Mouse (Mus musculus): Measurements from ENCODE around the gene Entpd2.
A peak's percentile ranks its signal among the peaks of the same experiment; 100 is the strongest.

Entpd2 gene

GRCm38 (mm10) chr2:25395721-25396596 is at the start of gene Entpd2:
Entpd2 (plus strand) TSS chr2:25395874.
- no peak for DNase-seq (ENCODE audit: low read depth, low spot score)

GRCm38 (mm10) chr2:25348162-25348561 is 47.5 kb upstream of the Entpd2 start:
- DNase-seq (ENCODE audit: low read depth, low spot score) = no peak

- no peak for DNase-seq (ENCODE audit: low read depth, low spot score)
Observed at GRCm38 (mm10) chr2:25349499-25349898, 46.2 kb upstream of the Entpd2 start.

GRCm38 (mm10) chr2:25350701-25351100 is 45.0 kb upstream of the Entpd2 start:
- no peak for DNase-seq (ENCODE audit: low read depth, low spot score)

- no peak for DNase-seq (ENCODE audit: low read depth, low spot score)
Observed at GRCm38 (mm10) chr2:25354211-25354610, 41.5 kb upstream of the Entpd2 start.

GRCm38 (mm10) chr2:25355419-25356066 is 40.1 kb upstream of the Entpd2 start:
- no peak for DNase-seq (ENCODE audit: low read depth, low spot score)

- peak; percentile 74 for DNase-seq (ENCODE audit: low read depth, low spot score)
Observed at GRCm38 (mm10) chr2:25356208-25357079, 39.2 kb upstream of the Entpd2 start, which contains the start of gene Dpp7. Dpp7 (minus strand) TSS chr2:25356359.

- DNase-seq (ENCODE audit: low read depth, low spot score) = no peak
Observed at GRCm38 (mm10) chr2:25359848-25360247, 35.8 kb upstream of the Entpd2 start.

- DNase-seq (ENCODE audit: low read depth, low spot score) = no peak
Observed at GRCm38 (mm10) chr2:25363478-25364178, 32.0 kb upstream of the Entpd2 start.

- no peak for DNase-seq (ENCODE audit: low read depth, low spot score)
Observed at GRCm38 (mm10) chr2:25364313-25364712, 31.4 kb upstream of the Entpd2 start.

- DNase-seq (ENCODE audit: low read depth, low spot score) = no peak
Observed at GRCm38 (mm10) chr2:25364761-25365090, 30.9 kb upstream of the Entpd2 start.

GRCm38 (mm10) chr2:25365091-25365761 is 30.4 kb upstream of the Entpd2 start, which contains the start of gene Uap1l1:
Uap1l1 (minus strand) TSS chr2:25365682.
- peak; percentile 13 for DNase-seq (ENCODE audit: low read depth, low spot score)

- DNase-seq (ENCODE audit: low read depth, low spot score) = no peak
Observed at GRCm38 (mm10) chr2:25369996-25370395, 25.7 kb upstream of the Entpd2 start.

GRCm38 (mm10) chr2:25371764-25372643 is 23.7 kb upstream of the Entpd2 start, which contains the start of gene Sapcd2:
Sapcd2 (plus strand) TSS chr2:25372321.
- peak; percentile 77 for DNase-seq (ENCODE audit: low read depth, low spot score)

- no peak for DNase-seq (ENCODE audit: low read depth, low spot score)
Observed at GRCm38 (mm10) chr2:25372644-25373391, 22.9 kb upstream of the Entpd2 start.

GRCm38 (mm10) chr2:25373431-25373830 is 22.2 kb upstream of the Entpd2 start:
- DNase-seq (ENCODE audit: low read depth, low spot score) = no peak

GRCm38 (mm10) chr2:25376589-25376988 is 19.1 kb upstream of the Entpd2 start:
- DNase-seq (ENCODE audit: low read depth, low spot score) = no peak

GRCm38 (mm10) chr2:25384492-25384891 is 11.2 kb upstream of the Entpd2 start:
- no peak for DNase-seq (ENCODE audit: low read depth, low spot score)

- no peak for DNase-seq (ENCODE audit: low read depth, low spot score)
Observed at GRCm38 (mm10) chr2:25391266-25391665, 4.4 kb upstream of the Entpd2 start.

Data from telencephalon, adult 2 months (tissue).